Mouse (Mus musculus) liver, postnatal 0 days (tissue): Measurements from ENCODE around the gene Neurl4.

Source experiments
- CTCF ChIP-seq: sonication (generic); IDR thresholded peaks from 2 replicates; pipeline ENCODE4 v1.5.1; 2016; ENCODE audit warnings: antibody characterized with exemption, low read depth
- EP300 ChIP-seq: IDR thresholded peaks from 2 replicates; pipeline ENCODE4 v1.6.1; 2016; ENCODE audit warnings: antibody characterized with exemption, low read depth, mild to moderate bottlenecking

- no peak for TF ChIP-seq CTCF
- TF ChIP-seq EP300: no peak
Measured at GRCm38 (mm10) chr11:69919053-69919452, 18.2 kb downstream of the Neurl4 start.
